Mouse (Mus musculus) heart, embryonic 16.5 days (tissue): ENCODE data around the gene Gm12184. TPM values are rescaled to one million over a fixed set of nuclear protein-coding genes. Genes with fewer than 3 reads are reported as not detected.
"Not testable (repeated sequence)": the region's sequence is repeated elsewhere in the genome, so short reads cannot be mapped to it uniquely, and the experiment has no call there.

ENCODE experiments used
- ATAC-seq: fragments of 200-750 bp; cut with Nextera tagmentation; replicated peaks from 2 replicates; pipeline ENCODE4 v1.8.0; 2017; ENCODE audit warnings: moderate number of reproducible peaks; ENCODE audit not compliant: insufficient read depth, low FRiP score; ENCODE audit errors: extremely low read depth
- H3K27ac ChIP-seq: fragments of 300-500 bp; sonication (generic); 2 replicates; pipeline ENCODE4 v1.5.1; 2014; ENCODE audit warnings: mild to moderate bottlenecking, low read length, control low read depth, moderate library complexity
- H3K27me3 ChIP-seq: fragments of 300-500 bp; sonication (generic); 2 replicates; pipeline ENCODE4 v1.6.1; 2014; ENCODE audit warnings: low read length, mixed read lengths; ENCODE audit not compliant: control insufficient read depth, insufficient read depth
- H3K36me3 ChIP-seq: fragments of 300-500 bp; sonication (generic); 2 replicates; pipeline ENCODE4 v1.6.1; 2014; ENCODE audit not compliant: control insufficient read depth, insufficient read depth
- H3K4me1 ChIP-seq: fragments of 300-500 bp; sonication (generic); 2 replicates; pipeline ENCODE4 v1.6.1; 2014; ENCODE audit warnings: low read length, mixed read lengths; ENCODE audit not compliant: control insufficient read depth, insufficient read depth
- H3K4me2 ChIP-seq: fragments of 300-500 bp; sonication (generic); 2 replicates; pipeline ENCODE4 v1.6.1; 2014; ENCODE audit warnings: low read depth, mild to moderate bottlenecking, control low read depth, low read length
- H3K4me3 ChIP-seq: fragments of 300-500 bp; sonication (generic); 2 replicates; pipeline ENCODE4 v1.5.1; 2014; ENCODE audit warnings: mild to moderate bottlenecking, control low read depth, low read length
- H3K9ac ChIP-seq: fragments of 300-500 bp; sonication (generic); 2 replicates; pipeline ENCODE4 v1.6.1; 2014; ENCODE audit warnings: low read length, control low read depth
- H3K9me3 ChIP-seq: fragments of 300-500 bp; sonication (generic); replicated peaks from 2 replicates; pipeline ENCODE4 v1.6.1; 2016; ENCODE audit warnings: low read length; ENCODE audit not compliant: control insufficient read depth
- WGBS: fragments of 180-500 bp; shearing (Covaris S2); extraction: QIAGEN DNeasy Blood & Tissue Kit; methylation state at CpG from one replicate; pipeline ENCODE4 v1.1.7; 2014; 5-methylcytosine and 5-hydroxymethylcytosine counted together
- polyA plus RNA-seq: library from polyadenylated mRNA; unstranded; fragments of >200 nt; fragmentation: Nextera tagmentation; extraction: Ambion mirVana; gene quantifications from 2 replicates; pipeline ENCODE4 v1.2.1, GENCODE M21; 2015

Gene Gm12184
- polyA plus RNA-seq, 1 experiment from 2014 or later: 0.66 TPM

DNA sequence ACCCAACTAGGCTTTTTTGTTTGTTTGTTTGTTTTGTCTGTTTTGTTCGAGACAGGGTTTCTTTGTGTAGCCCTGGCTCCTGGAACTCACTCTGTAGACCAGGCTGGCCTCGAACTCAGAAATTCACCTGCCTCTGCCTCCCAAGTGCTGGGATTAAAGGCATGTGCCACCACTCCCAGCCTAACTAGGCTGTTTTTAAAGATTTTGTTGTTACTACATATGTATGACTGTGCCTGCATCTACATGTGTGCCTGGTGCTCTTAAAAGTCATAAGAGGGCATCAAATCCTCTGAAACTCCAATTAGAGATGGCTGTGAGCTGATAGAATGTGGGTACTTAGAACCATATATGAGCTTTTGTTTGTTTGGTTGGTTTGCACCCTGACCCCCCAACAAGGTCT is 4.8 kb upstream of the Gm12184 start:
- no peak overlapping the region for H3K4me3 ChIP-seq
- H3K9ac ChIP-seq: no peak overlapping the region
- H3K4me1 ChIP-seq: peaks cover 4% of the 10 kb centered on the region; the same call in 1 of the 2 replicates
- H3K36me3 ChIP-seq: no peaks in the 10 kb centered on the region
- H3K27ac ChIP-seq: no peak overlapping the region
- no peaks in the 10 kb centered on the region for H3K9me3 ChIP-seq
- no peak for ATAC-seq
- 86% methylated on average over 2 of the region's 2 CpGs for WGBS
- no peaks in the 10 kb centered on the region for H3K27me3 ChIP-seq
- H3K4me2 ChIP-seq: no peak overlapping the region

- H3K4me3 ChIP-seq: no peak overlapping the region
- H3K9me3 ChIP-seq: no peaks in the 10 kb centered on the region
- peaks cover 4% of the 10 kb centered on the region; the same call in 1 of the 2 replicates for H3K4me1 ChIP-seq
- no peak for ATAC-seq
- 27% methylated on average over 2 of the region's 2 CpGs for WGBS
- no peaks in the 10 kb centered on the region for H3K36me3 ChIP-seq
- H3K4me2 ChIP-seq: no peak overlapping the region
- H3K9ac ChIP-seq: no peak overlapping the region
- H3K27ac ChIP-seq: no peak overlapping the region
- H3K27me3 ChIP-seq: no peaks in the 10 kb centered on the region
Observed at GRCm38 (mm10) chr11:48830279-48830678, 3.8 kb upstream of the Gm12184 start.

GRCm38 (mm10) chr11:48827926-48828325 is 1.5 kb upstream of the Gm12184 start:
- no peak overlapping the region for H3K27ac ChIP-seq
- H3K4me1 ChIP-seq: peaks cover 4% of the 10 kb centered on the region; the same call in 1 of the 2 replicates
- H3K9me3 ChIP-seq: no peaks in the 10 kb centered on the region
- H3K36me3 ChIP-seq: no peaks in the 10 kb centered on the region
- H3K9ac ChIP-seq: no peak overlapping the region
- no peaks in the 10 kb centered on the region for H3K27me3 ChIP-seq
- no peak overlapping the region for H3K4me2 ChIP-seq
- no peak for ATAC-seq
- H3K4me3 ChIP-seq: no peak overlapping the region
- 68% methylated on average over 6 of the region's 6 CpGs for WGBS

DNA sequence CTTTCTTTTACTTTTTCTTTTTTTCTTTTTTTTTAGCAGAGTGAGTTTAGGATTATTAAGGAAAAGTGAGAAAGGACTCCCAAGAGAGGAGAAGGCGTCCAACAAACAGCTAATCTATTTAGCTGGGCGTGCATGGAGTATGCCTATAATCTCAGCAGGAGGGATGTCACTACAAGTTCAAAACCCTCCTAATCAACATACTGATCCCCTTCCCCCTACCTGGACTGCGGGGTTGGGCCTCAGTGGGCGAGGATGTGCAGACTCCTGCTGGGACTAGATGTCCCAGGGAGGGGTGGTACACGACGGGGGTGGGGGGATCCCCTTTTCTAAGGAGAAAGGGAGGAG is 269 bp upstream of the Gm12184 start:
- no peak for ATAC-seq
- Histone ChIP-seq H3K4me3 (peak overlapping the region; percentile 49), H3K9ac (peak overlapping the region; percentile 64), H3K27me3 (no peaks in the 10 kb centered on the region), H3K4me2 (peak overlapping the region; percentile 68), H3K4me1 (peaks cover 4% of the 10 kb centered on the region; the same call in 1 of the 2 replicates), H3K9me3 (no peaks in the 10 kb centered on the region), H3K36me3 (no peaks in the 10 kb centered on the region), H3K27ac (peak overlapping the region; percentile 60)
- WGBS: 3% methylated on average over 6 of the region's 6 CpGs

DNA sequence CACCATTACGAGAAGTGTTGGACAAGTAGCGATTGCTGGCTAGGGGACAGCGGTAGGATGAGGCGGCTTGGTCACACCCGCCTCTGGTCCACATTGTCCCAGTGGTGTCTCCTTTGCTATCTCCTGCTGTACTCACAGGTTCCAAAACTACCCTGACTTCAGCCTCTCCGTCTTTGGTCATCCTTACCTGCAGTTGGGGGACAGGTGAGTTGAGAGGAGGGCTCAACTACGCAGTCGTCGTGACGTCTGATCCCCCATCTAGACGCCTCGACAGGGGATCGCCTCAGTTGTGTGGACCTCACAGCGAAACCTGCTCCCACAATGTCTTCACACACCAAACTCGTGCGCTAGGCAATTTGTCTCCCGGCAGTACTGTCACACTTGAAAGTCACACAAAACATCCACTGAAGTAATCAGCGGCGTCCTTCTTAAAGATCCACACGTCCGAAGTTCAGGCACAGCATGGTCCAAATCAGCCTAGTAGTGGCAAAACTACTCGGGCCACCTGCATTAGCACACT is 2.1 kb downstream of the Gm12184 start:
- no peak for ATAC-seq
- H3K4me3 ChIP-seq: peak overlapping the region; percentile 44
- no peaks in the 10 kb centered on the region for H3K36me3 ChIP-seq
- H3K4me1 ChIP-seq: peaks cover 2% of the 10 kb centered on the region; the same call in 1 of the 2 replicates
- H3K27ac ChIP-seq: no peak overlapping the region
- no peaks in the 10 kb centered on the region for H3K9me3 ChIP-seq
- 9% methylated on average over 22 of the region's 22 CpGs for WGBS
- peak overlapping the region; percentile 68 for H3K4me2 ChIP-seq
- H3K9ac ChIP-seq: peak overlapping the region; percentile 27; the same call in 1 of the 2 replicates
- no peaks in the 10 kb centered on the region for H3K27me3 ChIP-seq

DNA sequence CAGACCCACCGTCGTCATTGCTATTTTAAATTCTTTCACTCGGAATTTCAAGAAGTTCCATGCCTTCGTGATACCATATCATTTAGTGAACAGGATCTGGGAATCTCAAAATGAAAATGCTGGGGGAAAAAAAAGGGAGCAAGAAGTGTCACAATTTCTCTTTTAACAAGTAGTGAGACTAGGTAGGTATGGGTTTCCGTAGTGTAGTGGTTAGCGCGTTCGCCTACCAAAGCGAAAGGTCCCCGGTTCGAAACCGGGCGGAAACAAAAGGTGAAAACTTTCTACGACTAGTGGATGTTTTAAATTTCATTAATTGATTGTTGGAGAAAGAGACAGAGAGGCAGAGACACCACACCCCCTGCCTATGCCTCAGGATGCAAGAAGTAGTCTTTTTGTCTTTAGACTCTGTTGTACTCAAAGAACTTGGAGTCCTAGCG is 2.9 kb downstream of the Gm12184 start:
- Histone ChIP-seq H3K4me1 (peaks cover 2% of the 10 kb centered on the region; the same call in 1 of the 2 replicates), H3K4me2 (peak overlapping the region; percentile 68), H3K36me3 (no peaks in the 10 kb centered on the region), H3K9ac (peak overlapping the region; percentile 27), H3K27me3 (no peaks in the 10 kb centered on the region), H3K27ac (no peak overlapping the region), H3K4me3 (peak overlapping the region; percentile 44), H3K9me3 (no peaks in the 10 kb centered on the region)
- no peak for ATAC-seq
- 1% methylated on average over 15 of the region's 15 CpGs for WGBS

DNA sequence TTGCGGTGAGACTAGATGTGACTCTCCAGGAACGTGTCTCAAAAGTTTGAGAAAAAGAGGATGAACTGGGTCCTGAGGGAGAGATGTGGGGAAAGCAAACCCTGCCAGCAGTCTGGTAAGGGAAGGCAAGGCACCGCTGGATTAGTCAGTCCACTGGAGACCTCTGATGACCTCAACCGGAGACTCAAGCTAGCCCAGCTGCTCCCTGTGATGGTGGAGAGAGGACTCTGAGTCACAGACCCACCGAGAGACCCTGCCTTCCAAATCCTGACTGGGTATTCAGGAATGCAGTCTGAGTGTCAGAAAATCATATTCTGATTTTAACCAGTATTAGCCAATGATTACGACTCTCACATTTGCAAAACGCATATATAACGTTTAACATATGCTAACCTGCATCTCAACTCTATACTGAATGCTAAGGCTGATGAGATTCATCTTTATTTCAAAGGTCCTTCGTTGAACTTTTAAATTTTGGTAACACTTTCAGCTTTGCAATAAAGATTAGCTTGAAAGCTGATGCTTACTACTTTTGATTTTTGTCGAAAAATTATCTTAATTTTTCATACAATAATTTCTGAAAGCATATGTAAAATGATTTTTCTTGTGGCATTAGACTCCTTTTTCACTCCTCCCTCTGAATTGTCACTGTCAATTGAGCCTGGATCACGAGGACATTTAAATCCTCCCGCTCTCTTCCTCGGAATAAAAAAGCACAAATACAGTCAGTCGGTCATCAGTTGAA is 3.5 kb downstream of the Gm12184 start:
- Histone ChIP-seq H3K9me3 (no peaks in the 10 kb centered on the region), H3K4me3 (peak overlapping the region; percentile 44), H3K27me3 (no peaks in the 10 kb centered on the region), H3K27ac (no peak overlapping the region), H3K4me1 (peaks cover 2% of the 10 kb centered on the region; the same call in 1 of the 2 replicates), H3K4me2 (peak overlapping the region; percentile 68), H3K36me3 (no peaks in the 10 kb centered on the region), H3K9ac (no peak overlapping the region)
- WGBS: 35% methylated on average over 14 of the region's 14 CpGs
- no peak for ATAC-seq

- H3K9me3 ChIP-seq, H3K4me3 ChIP-seq, H3K27ac ChIP-seq, H3K4me1 ChIP-seq, H3K36me3 ChIP-seq, H3K4me2 ChIP-seq, H3K27me3 ChIP-seq, H3K9ac ChIP-seq, ATAC-seq: not testable (repeated sequence)
- WGBS: 88% methylated on average over 14 of the region's 14 CpGs
Observed at GRCm38 (mm10) chr11:48821299-48821698, 5.2 kb downstream of the Gm12184 start.

DNA sequence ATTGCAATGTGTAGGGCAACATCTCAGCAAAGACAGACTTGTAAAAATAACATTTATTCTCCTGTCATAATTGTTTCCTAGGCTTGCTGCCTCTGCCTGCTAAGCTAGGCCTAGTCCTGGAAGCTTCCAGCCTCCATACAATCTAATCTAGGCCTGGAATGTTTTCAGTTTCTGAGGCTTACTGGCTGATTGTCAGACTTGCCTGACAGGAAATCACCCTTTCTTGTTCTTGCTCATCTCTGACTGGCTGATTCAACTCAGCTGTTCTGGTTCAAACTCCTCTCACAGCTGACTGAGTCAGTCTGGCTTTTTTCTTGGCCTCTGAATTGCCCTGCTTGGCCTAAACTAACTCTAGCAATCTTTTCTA is 6.2 kb downstream of the Gm12184 start:
- Histone ChIP-seq H3K36me3 (no peaks in the 10 kb centered on the region), H3K27ac (peak overlapping the region; percentile 44; the same call in 1 of the 2 replicates), H3K27me3 (no peaks in the 10 kb centered on the region), H3K9ac (no peak overlapping the region), H3K4me2 (no peak overlapping the region), H3K9me3 (no peaks in the 10 kb centered on the region), H3K4me3 (no peak overlapping the region), H3K4me1 (peaks cover 11% of the 10 kb centered on the region)
- no peak for ATAC-seq
